Mouse (Mus musculus) bone marrow, adult 2 months (tissue): ENCODE measurements around the gene Trim11.

Experiments used
- CTCF ChIP-seq: fragments of 200-500 bp; IDR thresholded peaks from 2 replicates; pipeline ENCODE4 v1.5.1; 2011; ENCODE audit warnings: low read length, control low read depth; ENCODE audit not compliant: control insufficient read depth, insufficient read depth
- POLR2A ChIP-seq: fragments of 200-500 bp; IDR thresholded peaks from 2 replicates; pipeline ENCODE4 v1.6.1; 2011; ENCODE audit warnings: low read depth, mild to moderate bottlenecking, control low read depth, low read length, borderline replicate concordance; ENCODE audit not compliant: control insufficient read depth

DNA sequence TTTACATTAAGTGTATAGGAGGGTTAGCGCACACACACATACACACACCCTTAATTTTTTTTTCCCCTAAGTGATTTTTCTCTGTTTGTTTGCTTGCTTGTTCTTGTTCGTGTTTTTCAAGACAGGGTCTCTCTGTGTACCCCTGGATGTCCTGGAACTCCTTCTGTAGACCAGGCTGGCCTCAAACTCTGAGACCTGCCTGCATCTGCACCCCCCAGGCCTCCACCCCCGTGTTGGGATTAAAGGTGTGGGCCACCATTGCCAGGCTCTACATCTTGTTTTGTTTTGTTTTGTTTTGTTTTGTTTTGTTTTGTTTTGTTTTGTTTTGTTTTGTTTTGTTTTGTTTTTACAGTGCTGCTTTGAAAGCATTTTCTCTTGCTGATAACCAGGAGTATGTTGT, 30.6 kb upstream of the Trim11 start:
- TF ChIP-seq CTCF (no peak), POLR2A (no peak)
